Mouse (Mus musculus) CD4-positive helper T cell, adult 2 months (primary cell): ENCODE results near the gene Rmdn2.

ENCODE experiments used
- DNase-seq: peaks from one replicate; pipeline ENCODE4 v3.0.0-alpha.2; 2012; ENCODE audit warnings: low read depth, missing footprints, low spot score

Gene Rmdn2

GRCm38 (mm10) chr17:79611545-79611944 lies at the start of gene Rmdn2:
TSS of gene Rmdn2 (plus strand) at chr17:79611863.
- DNase-seq: no peak

DNA sequence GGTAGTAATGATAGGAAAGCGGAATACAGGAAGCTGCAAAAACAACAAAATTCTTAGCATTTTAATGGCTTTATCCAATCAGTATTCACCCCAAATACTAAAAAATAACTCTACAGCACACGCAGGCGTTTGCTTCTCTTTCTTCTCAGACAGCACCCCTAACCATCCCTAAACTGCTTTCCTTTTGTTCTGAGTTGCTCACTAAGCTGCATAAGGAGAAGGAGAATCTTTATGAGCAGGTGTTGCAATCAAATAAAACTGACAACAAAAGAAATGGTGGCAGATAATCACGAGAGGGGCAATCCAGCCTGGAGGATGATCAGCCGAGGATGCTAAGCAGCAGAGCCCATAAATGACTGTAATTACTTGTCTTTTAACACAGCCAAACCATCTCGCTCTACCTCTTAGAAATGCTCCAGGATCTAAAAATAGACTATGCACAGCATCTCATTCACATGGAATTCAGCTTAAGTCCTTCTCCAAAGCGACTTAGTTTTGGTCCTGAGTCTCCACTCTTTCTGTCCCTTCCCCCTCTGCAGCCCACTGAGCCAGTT lies 48.5 kb upstream of the Rmdn2 start:
- no peak for DNase-seq

- no peak for DNase-seq
These were observed 47.9 kb upstream of the Rmdn2 start for GRCm38 (mm10) chr17:79563721-79564120.

DNA sequence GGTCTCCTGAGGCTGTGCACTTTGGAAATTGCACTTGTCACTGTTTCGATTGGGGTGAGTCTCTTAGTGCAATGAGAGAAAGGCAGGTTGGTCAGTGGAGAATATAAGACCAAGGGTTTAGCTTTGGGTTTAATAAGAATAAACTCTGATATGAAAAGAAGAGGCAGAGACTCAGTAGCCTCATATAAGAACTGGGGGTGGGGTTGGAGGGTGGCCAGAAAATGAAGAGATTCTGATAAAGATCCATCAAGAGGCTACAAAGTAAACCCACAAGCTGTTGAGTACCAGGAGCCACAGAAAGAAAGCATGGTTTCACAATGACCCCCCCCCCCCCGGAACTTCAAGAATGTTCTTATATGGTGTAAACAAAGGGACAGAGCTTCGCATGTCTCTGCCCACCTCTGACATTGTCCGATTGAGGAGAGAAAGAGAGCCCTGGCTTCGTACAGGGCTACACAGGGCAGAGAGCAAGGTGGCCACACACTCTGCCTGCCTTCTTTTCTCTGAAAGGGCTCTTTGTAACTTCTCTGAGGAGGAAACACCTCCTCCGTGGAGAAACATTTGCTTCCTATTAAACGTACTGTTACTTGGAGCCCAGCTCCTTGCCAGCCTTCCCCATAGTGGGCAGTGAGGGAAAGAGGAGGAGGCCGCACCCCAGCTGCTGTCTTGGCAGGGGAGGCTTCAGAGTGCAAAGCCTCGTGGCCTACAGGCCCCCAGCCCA lies 46.3 kb upstream of the Rmdn2 start:
- no peak for DNase-seq

- no peak for DNase-seq
These were observed 43.3 kb upstream of the Rmdn2 start for GRCm38 (mm10) chr17:79568401-79568800.

GRCm38 (mm10) chr17:79578328-79578727 lies 33.3 kb upstream of the Rmdn2 start:
- DNase-seq: no peak

- peak; percentile 66 for DNase-seq
These were observed 31.3 kb upstream of the Rmdn2 start for GRCm38 (mm10) chr17:79580264-79580920.

DNA sequence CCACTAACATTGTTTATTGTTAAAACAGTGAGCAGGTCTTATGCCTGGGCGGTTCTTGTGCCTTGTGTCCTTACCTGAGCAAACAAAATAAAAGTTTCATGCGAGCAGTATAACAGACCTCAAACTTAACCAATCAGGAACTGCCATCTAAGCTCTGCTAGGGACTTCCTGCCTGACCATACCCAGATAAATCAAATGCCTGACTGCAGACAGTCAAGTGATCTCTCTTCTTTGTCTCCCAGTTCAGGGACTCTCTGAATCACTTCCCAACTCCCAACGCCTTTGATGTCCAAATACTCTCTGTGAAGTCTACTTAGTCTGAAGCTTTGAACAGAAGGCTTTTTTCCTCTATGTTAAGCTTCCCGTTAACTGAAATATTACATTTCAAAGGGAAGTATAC lies 28.2 kb upstream of the Rmdn2 start:
- DNase-seq: peak; percentile 11

- peak; percentile 31 for DNase-seq
These were observed 27.3 kb upstream of the Rmdn2 start for GRCm38 (mm10) chr17:79584246-79584800.

DNA sequence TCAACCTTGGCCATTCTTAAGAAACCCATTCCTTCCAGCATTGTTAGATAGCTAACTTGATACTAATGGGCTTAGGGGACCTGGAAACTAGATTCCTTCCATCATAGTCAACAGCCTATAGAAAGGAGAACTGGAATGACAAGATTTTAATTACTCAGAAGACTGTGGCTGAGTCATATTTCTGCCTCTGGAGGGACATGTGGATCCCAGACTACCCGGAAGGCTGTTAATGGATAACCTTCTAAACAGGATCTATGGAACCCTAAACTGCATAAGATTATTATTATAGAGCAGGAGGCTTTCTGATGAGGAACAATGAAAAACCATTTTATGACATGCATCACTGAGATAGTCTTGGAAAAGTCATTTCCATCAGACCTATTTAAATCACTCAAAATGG lies 21.8 kb upstream of the Rmdn2 start:
- no peak for DNase-seq

DNA sequence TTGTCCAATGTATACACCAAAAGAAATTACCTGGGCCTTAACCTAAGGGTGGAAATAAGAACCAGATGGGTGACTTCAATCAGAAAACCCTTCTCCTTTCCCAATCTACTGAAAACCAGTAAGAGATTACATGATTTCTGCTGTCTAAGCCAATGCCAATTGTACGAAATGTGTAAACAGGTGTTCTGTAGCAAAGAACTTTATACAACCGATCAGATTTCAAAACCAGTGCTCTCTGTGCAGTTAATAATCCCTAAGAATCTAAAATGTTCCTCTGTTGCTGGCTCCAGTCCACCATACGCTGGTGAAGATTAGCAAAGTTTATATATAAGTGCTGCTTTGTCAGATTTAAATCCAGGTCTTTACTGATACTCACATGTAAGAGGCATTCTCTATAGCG lies 15.7 kb upstream of the Rmdn2 start:
- DNase-seq: no peak

DNA sequence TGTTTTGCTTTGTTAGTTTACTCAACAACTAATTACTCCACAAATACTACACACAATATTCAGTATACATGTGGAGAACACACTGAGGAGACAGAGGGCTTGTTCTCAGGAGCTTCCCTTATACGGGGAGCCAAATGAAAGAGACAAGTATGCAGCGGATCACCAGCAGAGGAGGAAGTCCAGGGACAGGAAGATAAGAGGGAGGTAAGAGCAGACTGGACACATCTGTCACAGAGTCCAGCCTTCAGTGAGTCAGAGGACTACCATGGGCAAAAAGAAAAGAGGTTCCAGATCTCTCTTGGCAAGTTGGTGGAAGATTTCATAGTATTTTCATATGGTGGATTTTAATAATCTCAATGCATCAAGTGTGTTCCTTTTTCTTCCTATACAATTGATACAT lies 13.5 kb upstream of the Rmdn2 start:
- no peak for DNase-seq

- no peak for DNase-seq
These were observed 12.8 kb upstream of the Rmdn2 start for GRCm38 (mm10) chr17:79598596-79599577.

DNA sequence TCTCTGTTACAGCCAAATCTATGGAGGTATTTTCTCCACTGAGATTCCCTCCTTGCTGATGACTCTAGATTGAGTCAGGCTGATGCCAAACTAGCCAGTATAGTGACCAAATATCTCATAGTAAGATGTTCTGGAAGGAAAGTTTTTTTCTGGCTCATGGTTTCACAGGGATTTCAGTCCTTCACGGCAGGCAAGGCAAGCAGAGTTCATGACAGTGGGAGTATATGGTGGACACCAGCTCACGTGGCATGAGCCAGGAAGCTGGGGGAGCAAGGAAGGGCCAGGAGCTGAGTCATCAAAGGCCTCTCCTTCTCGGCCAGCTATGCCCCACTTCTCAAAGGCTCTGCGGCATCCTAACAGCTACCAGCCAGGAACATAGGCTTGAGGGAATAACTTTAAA lies 11.6 kb upstream of the Rmdn2 start:
- no peak for DNase-seq

- no peak for DNase-seq
These were observed 9.3 kb upstream of the Rmdn2 start for GRCm38 (mm10) chr17:79602381-79602780.

GRCm38 (mm10) chr17:79603427-79603826 lies 8.2 kb upstream of the Rmdn2 start:
- DNase-seq: no peak

DNA sequence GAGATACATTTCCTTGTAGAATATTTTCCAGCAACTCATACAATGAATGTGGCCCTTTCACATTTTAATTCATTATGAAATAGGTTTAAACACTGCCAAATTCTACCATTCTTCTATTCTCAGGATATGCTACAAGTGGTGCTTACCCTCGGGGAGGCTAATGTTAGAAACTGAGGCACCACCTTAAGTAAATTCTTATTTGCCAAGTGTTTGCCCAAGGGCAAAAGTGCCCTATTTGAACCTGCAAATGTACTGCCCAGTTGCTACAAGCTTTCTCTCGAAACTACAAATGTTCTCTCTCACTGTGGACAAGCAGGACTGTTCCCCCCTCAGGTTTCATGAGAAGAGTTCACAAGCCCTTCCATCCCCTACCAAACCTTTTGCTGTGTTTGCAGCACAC lies 5.9 kb upstream of the Rmdn2 start:
- DNase-seq: no peak

GRCm38 (mm10) chr17:79609697-79610096 lies 2.0 kb upstream of the Rmdn2 start:
- DNase-seq: no peak

DNA sequence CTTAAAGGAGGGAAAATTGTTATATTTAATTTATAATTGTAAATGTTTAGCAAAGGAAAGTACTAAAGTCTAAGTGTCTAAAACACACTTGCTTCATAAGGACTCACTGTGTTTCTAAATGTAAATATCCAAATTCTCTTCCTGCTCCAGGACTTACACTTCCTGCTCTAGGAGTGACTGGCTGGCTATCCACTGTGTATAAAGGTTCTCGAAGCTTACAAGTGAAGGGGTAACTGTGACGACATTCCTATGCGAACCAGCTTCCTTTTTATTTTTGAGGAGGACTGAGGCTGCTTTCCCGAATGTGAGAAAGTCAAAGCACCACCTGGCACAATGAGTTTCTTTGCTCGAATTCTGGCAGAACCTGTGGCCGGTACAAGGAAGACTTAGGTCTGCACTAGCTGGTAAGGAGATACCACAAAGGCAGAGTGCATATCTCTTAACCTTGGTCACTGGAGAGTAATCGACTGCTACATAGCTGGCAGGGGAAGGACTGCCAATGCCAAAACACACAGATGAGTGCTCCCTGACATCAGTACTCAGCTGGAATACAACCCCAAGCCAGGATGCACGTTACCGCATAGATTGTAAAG lies 1.4 kb upstream of the Rmdn2 start:
- no peak for DNase-seq

DNA sequence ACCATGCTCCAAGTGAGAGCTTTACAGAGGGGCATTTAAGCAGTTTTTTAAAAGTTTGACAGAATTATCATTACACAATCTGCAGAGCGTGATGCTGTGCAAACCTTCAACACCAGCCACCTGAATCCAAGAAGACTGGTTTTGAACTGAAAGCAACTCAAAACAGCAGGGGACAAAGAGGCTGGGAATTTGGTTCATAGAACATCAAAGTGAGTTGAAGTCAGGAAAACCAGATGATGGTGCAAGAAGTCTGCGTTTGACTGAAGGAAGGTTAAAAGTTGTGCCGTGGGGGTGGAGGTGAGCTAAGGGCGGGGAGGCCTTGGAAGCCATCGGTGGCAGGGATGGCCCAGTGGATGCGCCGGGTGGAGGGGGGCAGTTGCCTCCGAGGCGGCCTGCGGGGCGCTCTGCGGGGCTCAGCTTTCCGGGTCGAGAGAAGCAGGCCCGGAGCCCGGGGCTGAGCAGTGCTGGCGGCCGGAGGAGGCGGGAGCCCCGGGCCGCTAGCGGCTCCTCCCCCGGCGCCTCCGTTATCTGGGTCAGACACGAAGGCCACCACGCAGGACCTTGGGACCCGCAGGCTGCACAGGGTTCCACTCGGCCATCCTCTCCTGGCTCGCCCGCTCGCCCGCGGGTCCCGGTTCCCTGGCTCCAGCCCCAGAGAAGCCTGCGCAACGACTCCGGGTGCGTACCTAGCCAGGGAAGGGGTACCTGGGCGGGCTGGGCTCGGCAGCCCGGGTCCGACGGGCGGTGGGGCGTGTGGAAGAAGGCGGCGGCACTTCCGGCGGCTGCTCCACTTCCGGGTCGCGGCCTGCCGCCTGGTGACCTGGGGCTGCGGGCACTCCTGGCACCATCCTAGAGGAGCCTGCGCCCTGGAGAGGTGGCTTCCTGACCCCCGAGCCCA lies 3.3 kb downstream of the Rmdn2 start:
- DNase-seq: peak; percentile 77
